Mouse (Mus musculus): ENCODE data around the gene Gm21962.

Gm21962 gene

GRCm38 (mm10) chr3:137716573-137717157 lies 45.3 kb downstream of the Gm21962 start:
- no peak for DNase-seq (ENCODE audit: low read depth, low spot score)

Measured in forelimb bud, embryonic 11.5 days (tissue).